Mouse (Mus musculus) erythroid progenitor cell, adult 5-6 weeks (primary cell): ENCODE results near the gene Haspin. TPM values are rescaled to one million over a fixed set of nuclear protein-coding genes. Genes with fewer than 3 reads are reported as not detected.

Experiments
- ATAC-seq: replicated peaks from 2 replicates; pipeline ENCODE4 v1.8.0; 2016; ENCODE audit warnings: moderate number of reproducible peaks, mild to moderate bottlenecking, moderate TSS enrichment, inconsistent platforms; ENCODE audit not compliant: poor library complexity, low FRiP score, severe bottlenecking
- total RNA-seq, 2 experiments: library from RNA; stranded (forward) in 1 of 2; stranded (reverse) in 1 of 2; fragments of 150-400 nt in 1 of 2; fragments of 186-747, 209-891 nt in 1 of 2; gene quantifications; 2 replicates each; pipeline versions ENCODE4 v1.2.3 to v1.2.4; 2015 to 2017; ENCODE audit warnings: low replicate concordance in 2 of 2

The Haspin gene
- total RNA-seq (2015; ENCODE audit: low replicate concordance) (44.3 and 57.4 TPM in 2 replicates), total RNA-seq (2017; ENCODE audit: low replicate concordance) (65.1 and 71.6 TPM in 2 replicates)

DNA sequence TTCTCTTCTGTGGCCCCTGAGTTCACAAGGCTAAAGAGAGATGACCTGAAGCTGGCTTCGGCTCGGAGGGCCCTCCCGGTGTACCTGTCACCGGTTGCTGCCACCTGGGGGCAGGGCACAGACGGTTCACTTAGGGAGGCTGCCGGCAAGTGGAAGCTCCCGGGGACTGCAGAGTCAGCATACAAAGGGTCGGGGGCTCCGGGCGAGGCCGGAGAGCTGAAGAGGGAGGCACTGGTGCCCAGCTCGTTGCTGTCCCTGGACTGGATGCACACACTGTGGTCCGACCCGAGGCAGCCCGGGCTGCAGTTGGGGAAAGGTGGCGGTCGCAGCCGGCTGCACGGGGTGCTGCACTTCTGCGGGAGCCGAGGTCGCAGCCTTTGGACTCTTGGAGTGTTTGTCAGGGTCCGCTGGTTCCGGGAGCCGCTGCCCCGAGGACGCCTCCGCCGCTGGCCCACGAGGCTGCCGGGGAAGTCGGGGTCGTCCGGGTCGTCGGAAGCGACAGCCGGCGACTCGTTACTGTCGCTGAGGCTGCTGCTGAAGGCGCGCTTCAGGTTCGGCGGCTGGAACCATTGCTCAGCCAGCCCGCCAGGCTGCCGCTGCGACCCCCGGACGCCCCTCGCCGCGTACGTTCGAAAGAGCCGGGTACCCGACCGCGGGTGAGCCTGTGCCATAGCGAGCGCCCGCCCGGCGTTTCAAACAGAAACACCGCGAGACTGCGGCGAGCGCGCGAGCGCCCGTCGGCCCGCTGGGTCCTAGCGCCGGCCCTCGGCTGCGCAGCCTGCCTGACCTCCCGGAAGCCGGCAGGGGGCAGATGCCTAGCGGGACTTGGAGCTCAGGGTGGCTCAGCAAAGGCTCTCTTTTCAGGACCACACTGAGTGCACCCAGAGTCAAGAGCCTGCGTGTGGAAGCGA lies at the start of gene Haspin:
Gene Haspin (minus strand): TSS at position 704 of the 911 bp plus-strand sequence.
- peak; percentile 92 for ATAC-seq

DNA sequence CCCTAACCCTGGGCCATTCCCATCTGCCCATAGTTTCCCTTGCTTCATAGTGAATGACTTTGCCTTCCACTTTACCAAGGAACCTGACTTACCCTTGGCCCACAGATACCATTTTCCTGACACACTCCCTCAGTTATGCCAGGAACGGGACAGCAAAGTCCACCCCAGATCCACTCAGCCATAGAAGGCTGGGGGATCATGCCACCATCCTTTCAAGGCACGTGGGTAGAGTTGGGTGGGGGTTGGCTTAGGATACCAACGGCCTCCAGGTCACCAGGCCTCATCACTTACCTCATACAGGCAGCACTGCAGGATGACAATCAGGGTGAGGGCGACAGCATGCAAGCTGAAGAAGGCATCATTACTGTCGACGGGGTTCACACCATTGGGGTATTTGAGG lies 49.1 kb upstream of the Haspin start:
- ATAC-seq, result no peak

DNA sequence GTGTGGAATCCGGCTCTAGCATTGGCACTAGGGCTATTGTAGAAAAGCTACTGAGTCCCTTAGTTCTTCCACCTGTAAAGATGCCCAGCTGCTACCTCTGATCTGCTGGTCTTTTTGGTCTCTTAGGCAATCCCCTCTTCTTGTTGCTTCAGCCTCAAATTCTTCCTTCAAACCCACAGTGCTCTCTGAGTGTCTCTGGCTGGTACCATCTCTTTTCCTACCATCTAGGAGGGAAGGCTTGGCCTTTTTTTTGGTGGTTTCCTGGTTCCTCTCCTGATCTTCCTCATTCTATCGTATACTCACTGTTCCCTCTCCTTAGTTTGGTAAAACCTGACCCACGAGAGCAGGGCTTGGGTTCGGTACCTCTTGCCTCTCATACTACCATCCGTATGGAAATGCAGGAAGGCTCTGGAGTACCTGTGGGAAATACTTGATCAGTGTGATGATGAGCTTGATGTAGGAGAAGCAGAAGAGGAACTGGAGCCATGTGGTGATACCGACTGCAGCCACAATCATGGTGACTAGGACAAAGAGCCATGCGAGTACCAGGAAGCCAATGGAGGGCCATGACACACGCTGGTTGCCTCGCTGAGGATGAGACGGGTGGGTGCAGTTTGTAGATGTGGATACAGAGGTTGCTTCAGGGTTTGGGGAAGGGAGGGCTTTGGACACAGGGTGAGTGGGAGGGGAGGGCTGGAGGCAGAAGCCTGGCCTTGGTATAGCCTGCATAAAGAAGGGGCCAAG lies 48.0 kb upstream of the Haspin start:
- no peak for ATAC-seq

DNA sequence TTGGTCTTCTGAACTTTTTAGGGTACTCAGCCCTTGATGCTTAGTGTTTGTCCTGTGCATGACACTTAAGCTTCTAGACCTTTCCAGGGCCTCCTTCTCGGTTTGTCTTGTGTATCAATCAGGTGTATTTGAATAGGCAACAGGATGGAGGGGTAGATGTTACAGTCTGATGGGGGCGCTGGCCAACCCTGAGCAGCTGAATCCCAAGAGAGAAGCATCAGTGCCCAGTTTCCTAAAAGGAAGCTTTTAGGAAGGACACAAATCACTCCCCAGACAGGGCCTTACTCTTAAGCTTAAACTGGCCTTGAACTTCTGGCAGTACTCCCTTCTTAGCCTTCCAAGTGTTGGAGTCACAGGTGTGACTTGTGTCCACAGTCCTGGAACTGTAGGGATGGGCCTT lies 39.8 kb upstream of the Haspin start:
- ATAC-seq, result no peak

DNA sequence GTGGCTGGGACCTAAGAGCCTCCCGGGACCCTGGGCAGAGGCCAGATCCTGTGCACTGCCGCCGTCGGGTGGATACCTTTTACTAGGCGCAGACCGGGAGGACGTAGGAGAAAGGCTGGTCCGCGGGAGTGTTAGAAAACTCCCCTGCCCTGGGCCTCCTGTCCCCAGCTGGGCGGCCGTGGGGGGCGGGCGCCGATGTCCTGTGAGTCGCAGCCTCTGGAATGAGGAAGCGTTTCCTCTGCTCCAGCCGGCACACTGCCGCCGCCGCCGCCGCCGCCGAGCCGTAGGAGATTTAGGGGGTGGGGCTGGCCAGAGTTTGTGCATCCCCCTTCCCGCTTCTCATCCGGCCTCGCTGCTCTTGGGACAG lies 39.4 kb upstream of the Haspin start:
- peak; percentile 48 for ATAC-seq

DNA sequence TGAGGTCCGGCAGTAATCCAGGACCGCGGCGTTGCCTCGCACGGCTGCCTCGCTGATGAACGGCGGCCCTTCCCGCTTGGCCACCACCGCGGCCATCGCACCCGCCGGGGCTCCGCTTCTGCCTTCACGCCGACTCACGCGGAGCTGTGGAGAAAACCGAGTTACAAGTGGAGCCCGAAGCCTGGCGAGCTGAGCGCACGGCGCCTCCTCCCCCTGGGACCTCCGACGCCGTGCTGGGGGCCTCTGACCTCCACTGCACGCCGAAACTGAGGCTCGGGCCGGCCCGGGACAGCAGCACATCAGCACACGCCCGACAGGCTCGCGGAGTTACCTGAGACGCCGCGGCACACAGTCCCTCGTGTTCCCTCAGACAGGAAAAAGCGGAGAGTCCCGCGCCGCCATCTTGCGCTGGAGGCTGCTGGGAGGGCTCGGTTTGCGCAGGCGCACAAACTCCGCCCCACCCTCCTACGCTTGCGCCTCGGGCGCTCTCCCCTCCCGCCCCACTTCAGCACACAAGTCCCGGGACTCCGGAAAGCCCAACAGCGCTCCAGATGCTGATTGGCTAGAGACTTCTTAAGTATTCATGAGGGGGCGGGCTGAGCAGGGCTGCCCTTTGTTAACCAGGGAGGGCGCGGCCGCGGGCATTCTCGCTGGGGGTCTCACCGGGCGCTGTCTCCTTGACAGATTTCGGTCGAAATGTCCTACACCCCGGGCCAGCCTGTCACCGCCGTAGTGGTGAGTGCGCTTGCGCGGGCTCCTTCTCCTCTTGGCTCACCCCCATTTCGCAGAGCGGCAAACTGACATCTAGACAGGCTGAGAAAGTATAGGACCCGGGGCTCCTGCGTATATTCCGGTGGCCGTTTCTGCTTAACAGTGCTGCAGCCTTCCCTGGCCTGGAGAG lies 38.8 kb upstream of the Haspin start, which contains the start of the genes Emc6 and Tax1bp3:
Gene Emc6 (minus strand): TSS at position 430 of the 901 bp plus-strand sequence.
Gene Tax1bp3 (plus strand): TSS at position 476 of the 901 bp plus-strand sequence.
- ATAC-seq, result peak; percentile 95

DNA sequence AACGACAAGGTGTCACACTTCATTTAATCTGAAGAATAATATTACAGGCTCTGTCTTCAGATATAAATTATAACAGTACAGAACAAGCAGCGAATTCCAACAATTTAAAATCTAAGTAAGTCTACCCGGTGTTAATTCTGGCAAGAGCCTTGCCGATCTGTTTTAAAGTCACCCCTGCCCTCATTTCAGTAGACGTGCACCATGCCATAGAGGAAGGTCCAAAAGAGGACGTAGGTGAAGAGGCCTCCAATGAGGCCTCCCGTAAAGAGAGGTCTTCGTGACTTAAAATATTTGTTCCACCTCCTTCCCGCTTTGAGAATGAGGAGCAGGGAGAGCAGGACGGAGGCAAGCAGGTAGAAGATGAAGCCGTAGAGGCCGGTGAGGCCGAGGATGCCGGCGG lies 38.1 kb upstream of the Haspin start:
- no peak for ATAC-seq

DNA sequence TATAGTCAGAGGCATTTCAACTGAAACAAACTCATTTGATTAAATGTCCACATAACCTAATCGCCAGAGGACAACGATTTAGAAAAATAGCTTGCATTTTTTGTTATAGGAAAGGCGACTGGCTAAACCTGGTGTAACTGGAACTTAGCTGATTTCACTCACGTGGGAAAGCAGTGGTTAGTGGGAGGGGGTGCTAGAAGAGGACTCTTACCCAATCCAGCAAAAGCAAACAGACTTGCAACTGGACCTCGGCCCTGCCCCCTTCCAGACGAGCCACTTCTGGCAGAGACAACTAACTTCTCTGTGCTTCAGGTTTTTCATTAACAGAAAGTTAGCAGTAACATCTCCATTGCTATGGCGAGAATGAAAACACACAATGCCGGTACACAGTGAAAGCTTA lies 37.5 kb upstream of the Haspin start:
- no peak for ATAC-seq

DNA sequence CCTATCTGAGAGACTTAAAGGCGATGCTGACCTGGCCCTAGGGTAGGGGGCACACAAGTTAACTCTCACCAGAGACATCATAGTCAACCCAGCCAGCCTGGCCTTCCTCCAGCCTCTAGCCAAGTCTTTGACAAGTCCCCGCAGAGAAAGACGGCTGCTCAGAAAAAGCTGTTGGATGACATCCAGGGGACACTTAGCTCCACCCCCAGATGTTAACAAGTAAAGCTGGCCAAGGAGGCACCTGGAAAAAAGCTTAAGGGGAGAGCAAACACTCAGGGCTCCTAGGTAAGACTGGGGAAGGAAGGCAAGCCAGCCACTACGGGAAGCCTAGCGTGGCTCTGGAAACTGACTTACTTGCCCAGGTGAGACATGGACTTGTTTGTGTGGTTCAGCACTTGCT lies 34.1 kb upstream of the Haspin start:
- no peak for ATAC-seq

DNA sequence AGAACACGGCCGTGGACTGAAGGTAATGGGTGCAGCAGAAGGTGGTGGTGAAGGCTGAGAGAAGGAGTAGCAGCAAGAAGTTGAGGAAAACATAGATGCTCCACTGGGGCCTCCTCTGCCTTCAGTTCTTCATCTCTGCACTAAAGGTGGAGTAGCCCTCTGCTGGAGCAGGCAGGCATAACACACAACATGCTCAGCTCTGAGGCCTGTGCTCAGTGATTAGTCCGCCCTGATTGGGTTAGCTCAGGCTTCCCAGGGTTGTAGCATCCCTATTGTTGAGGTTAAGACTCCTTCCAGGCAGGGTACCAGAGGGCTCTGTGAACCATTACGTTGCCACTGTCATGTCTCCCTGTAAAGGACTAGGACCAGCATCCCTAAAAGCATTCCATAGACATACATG lies 31.1 kb upstream of the Haspin start:
- peak; percentile 69 for ATAC-seq

DNA sequence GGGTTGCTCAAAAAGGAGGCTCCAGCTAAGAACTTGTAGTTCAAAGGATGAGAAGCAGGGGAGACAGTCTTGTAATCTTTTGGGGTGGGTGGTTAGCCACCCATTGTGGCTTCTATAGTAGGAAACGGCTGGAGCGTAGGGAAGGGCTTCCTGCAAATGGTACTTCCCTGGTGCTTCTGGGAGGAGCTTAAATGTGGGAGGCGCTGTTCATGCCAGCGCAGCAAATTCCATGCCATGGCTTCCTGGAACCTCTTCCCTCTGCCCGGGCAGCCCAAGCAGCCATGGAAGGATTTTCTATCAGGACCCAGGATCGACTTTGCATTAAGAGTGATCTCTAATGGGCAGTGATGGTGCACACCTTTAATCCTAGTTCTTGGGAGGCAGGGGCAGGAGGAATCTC lies 30.5 kb upstream of the Haspin start:
- no peak for ATAC-seq

DNA sequence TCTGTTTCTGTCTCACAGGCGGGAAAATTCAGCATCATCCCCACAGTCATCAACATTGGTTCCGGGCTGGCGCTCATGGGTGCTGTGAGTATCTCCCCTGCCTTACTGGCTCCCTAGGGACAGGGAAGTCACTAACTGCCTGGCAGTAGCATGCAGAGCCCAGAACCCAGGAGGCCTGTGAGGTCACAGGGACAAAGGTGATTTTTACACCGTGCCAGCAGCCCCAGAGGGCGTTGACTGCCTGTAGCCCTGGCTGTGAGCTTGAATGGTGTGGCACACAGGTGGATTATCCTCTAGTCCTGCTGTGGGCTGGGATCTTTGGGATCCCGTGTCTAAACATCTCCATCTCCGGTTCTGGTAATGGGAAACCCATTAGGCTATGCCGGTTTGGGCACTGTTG lies 30.0 kb upstream of the Haspin start:
- no peak for ATAC-seq

DNA sequence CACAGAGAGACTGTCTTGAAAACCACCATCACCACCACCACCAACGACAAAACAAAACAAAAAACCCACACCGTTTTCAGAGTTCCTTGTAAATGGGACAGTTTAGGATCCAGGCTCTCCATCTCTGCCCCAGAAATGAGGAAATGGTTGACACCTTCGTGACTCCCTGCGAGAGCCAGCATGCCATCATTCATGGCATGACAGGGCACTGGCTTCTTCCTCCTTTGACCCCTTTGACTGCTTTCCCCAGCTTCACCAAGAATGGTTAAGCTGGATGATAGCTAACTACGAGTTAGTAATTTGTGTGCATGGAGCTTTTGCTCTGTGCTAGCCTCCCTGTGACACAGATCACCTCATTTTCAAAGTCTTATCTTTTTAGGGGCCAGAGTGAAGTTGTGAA lies 24.2 kb upstream of the Haspin start:
- no peak for ATAC-seq

DNA sequence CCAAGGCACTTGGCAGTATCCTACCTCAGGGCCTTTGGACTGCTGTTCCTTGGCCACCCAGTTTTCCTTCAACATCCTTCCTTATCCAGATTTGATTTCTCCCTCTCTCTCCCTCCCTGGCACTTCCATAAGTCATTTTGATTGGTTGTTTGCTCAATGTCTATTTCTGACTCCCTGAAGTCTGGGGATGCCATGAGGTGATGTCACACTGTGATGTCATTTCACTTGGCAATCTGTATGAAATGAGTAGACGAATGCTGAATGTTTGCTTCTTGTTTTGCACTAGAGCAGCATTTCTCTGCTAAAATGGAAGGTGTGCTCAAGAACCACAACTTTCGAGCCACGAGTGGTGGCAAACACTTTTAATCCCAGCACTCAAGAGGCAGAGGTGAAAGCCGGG lies 23.5 kb upstream of the Haspin start:
- no peak for ATAC-seq

DNA sequence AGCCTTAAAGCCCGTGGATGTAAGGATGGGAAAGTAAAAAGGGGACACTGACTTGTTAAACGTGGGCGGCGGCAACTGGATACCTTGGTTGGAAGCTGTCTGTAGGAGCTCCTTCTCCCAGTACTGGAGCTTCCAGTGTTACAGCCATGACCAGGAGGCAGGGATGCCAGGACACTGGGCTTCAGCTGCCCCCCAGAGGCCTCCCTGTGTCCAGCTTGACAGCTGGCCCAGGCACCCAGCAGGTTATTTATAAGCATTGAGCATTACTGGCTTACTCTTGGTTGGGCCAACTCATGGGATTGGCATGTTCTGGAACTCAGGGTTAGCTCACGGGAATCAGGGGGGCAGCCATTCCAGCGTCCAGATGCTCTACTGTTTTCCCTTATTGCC lies 22.7 kb upstream of the Haspin start:
- no peak for ATAC-seq

DNA sequence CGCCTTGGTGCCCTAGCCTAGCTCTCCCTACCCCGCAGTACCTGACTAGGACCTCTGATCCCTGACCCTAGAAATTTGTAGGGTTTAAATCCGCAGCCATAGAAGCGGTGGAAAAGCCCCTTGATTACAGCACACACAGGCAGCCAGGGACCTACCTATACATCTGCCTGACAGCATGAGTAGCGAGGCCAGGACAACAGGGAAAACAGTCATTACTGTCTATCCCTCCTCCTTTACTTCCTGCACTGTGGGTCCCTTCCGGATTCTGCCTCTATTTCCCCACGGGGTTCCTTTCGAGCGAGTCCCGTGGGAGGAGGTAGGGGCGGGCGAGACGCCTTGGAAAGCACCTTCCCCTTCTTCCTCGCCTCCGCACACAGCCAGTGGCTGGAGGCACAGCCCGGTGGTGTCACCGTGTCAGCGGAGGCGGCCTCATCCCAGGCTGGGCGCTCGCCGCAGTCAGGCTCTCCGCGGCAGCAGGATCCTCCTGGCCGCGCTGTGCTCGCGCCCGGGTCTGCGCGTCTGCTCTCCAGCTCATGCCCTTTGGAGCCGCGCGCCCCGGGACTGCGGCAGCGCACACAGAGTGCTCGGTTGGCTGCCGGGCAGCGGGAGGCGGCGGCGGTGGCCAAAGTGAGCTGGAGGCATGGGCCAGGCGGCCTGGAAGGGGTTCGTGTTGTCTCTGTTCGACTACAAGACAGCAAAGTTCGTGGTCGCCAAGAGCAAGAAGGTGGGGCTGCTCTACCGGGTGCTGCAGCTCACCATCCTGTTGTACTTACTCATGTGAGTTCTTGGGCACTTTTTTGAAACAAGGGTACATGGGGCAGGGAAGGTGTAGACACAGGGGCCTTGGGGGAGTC lies 22.1 kb upstream of the Haspin start, which contains the start of gene P2rx5:
Gene P2rx5 (plus strand): TSS at position 465 of the 854 bp plus-strand sequence.
- ATAC-seq, result no peak

DNA sequence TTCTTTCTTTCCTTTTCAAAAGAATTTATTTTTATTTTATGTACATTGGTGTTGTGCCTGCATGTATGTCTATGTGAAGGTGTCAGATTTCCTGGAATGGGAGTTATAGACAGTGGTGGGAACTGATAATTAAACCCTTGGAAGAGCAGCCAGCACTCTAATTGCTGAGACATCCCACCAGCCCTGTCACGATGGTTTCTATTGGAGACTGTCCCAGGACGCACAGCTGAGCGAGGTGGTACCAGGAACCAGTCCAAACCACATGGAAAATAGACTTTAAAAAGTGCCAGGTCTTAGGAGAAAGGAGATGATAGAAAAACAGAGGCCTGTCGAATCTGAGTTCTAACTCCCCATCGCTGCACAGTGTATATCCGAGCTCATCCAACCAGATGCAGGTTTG lies 17.0 kb upstream of the Haspin start:
- ATAC-seq, result no peak

DNA sequence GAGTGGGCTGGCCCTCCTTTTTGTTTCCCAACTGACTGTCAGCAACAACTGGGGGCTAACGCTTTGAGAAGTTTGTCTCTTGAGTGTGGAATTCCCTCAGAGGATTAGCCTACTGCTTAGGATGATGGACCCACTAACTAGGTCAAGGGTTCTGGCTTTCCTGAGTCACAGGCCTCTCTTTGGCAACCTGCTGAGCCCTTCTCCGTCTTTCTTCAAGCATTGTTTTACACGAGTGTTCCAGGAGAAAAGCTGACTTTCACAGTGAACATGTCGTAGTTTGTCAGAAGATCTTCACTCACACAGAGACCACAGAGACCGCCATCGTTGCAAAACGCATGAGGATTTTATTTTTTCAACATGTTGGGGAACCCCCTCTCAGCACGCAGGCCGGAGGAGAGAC lies 10.1 kb upstream of the Haspin start:
- ATAC-seq, result no peak

DNA sequence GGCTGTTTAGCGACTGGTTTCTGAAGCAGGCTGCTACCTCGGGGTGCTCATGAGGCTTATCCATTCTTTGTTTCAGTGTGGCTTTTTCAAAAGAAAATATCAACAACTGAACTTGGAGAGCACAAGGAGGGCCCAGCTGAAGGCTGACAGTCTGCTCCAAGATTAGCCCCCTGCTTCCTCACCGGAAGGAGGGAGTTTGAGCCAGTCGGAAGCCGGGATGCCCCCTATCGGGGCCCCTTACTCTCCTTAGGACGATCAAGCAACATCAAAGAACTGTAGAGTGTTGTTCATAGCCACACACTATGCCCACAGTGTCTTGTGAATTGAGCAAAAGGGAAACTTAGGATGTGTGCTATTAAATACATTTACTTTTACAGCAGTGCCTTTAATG lies 8.9 kb upstream of the Haspin start:
- ATAC-seq, result no peak
